Mouse (Mus musculus) lung, postnatal 0 days (tissue): ENCODE measurements around the gene Cfap57.

Source experiments
- CTCF ChIP-seq: IDR thresholded peaks from 2 replicates; pipeline ENCODE4 v1.5.1; 2016; ENCODE audit warnings: antibody characterized with exemption, mild to moderate bottlenecking
- EP300 ChIP-seq: IDR thresholded peaks from 2 replicates; pipeline ENCODE4 v1.6.1; 2016; ENCODE audit warnings: antibody characterized with exemption, mild to moderate bottlenecking, control low read depth

GRCm38 (mm10) chr4:118642346-118643190 is 22.0 kb upstream of the Cfap57 start:
- no peak for TF ChIP-seq CTCF
- no peak for TF ChIP-seq EP300
